12 mouse cellular contexts compared by ENCODE assay signal in genomic region chr4:47136699-47137101, GRCm38 (mm10). TPM values are rescaled to one million over a fixed set of nuclear protein-coding genes. Genes with fewer than 3 reads are reported as not detected.
DNase-seq lines count a peak whose midpoint lies in the region; ATAC-seq and TF ChIP-seq lines count a peak whose summit lies in the region.
"Had no signal": no experiment of that assay in that cellular context is flagged by ENCODE, and none has a peak within 500 bp of the region (broad histone marks: within the 10 kb centered on the region; RNA-seq: fewer than 3 reads in every experiment).

No protein-coding gene starts in this region.

- no peaks in the 10 kb centered on the region for H3K36me3 ChIP-seq in heart, embryonic 16.5 days (ENCODE audit: control insufficient read depth, insufficient read depth)

- no peak for TF ChIP-seq POLR2A in cerebellum, adult 2 months (IDR thresholded peaks at IDR 0.05; ENCODE audit: borderline replicate concordance, insufficient read depth, low read length)

- H3K27me3 ChIP-seq in heart, embryonic 16.5 days (ENCODE audit: control insufficient read depth, insufficient read depth, low read length) = peaks cover 2% of the 10 kb centered on the region; the same call in 1 of the 2 replicates
- no peaks in the 10 kb centered on the region for H3K27me3 ChIP-seq in cerebellum, adult 2 months (ENCODE audit: control insufficient read depth, insufficient read depth, low read length)
- H3K27me3 ChIP-seq: forebrain, embryonic 13.5 days had no signal

- no peak for TF ChIP-seq CTCF in cerebellum, adult 2 months (IDR thresholded peaks at IDR 0.05; ENCODE audit: borderline replicate concordance, insufficient read depth, low read depth, low read length)

- H3K4me3 ChIP-seq in heart, embryonic 16.5 days (ENCODE audit: low read length) = no peak overlapping the region
- no peak overlapping the region for H3K4me3 ChIP-seq in cerebellum, adult 2 months (replicated peaks; ENCODE audit: insufficient read depth, low read depth, low read length)
- H3K4me3 ChIP-seq: forebrain, embryonic 13.5 days; myocyte had no signal

- H3K4me1 ChIP-seq in heart, embryonic 16.5 days (ENCODE audit: control insufficient read depth, insufficient read depth, low read length) = no peaks in the 10 kb centered on the region
- H3K4me1 ChIP-seq in cerebellum, adult 2 months (ENCODE audit: control insufficient read depth, insufficient read depth, low read length) = no peaks in the 10 kb centered on the region

- 64% methylated on average over 8 of the region's 8 CpGs for WGBS in heart, embryonic 16.5 days
- 81% methylated on average over 8 of the region's 8 CpGs for WGBS in cerebellum, adult 2 months

- no peak overlapping the region for H3K9ac ChIP-seq in heart, embryonic 16.5 days (ENCODE audit: low read length)
- H3K9ac ChIP-seq: forebrain, embryonic 13.5 days; liver, embryonic 14.5 days had no signal

- DNase-seq in frontal cortex, postnatal 25 days (ENCODE audit: low spot score in 2 of 2) = no peak
- DNase-seq in adrenal gland, postnatal 10 days = peak; percentile 30
- peak; percentile 84 for DNase-seq in kidney, postnatal 14 days
- no peak for DNase-seq in cerebellum, adult 9-11 months
- no peak for DNase-seq in ovary, postnatal 14 days (ENCODE audit: low spot score)
- DNase-seq in cerebellum, adult 2 months = no peak
- DNase-seq: cerebellum, adult 9-10 months had no signal

- no peak overlapping the region for H3K4me2 ChIP-seq in heart, embryonic 16.5 days (ENCODE audit: low read depth, low read length)
- H3K4me2 ChIP-seq: forebrain, embryonic 13.5 days had no signal

- ATAC-seq in frontal cortex, adult (ENCODE audit: low TSS enrichment) = peak; percentile 83
- ATAC-seq in heart, embryonic 16.5 days (replicated peaks; ENCODE audit: extremely low read depth, insufficient read depth, low FRiP score) = no peak
- ATAC-seq: forebrain, embryonic 13.5 days had no signal

- peak overlapping the region; percentile 42 for H3K27ac ChIP-seq in heart, embryonic 16.5 days (ENCODE audit: low read length)
- no peak overlapping the region for H3K27ac ChIP-seq in cerebellum, adult 2 months (ENCODE audit: insufficient read depth, low read length)
- H3K27ac ChIP-seq: forebrain, embryonic 13.5 days; liver, embryonic 14.5 days had no signal

- H3K9me3 ChIP-seq in heart, embryonic 16.5 days (replicated peaks; ENCODE audit: control insufficient read depth, low read length) = no peaks in the 10 kb centered on the region
- H3K9me3 ChIP-seq: forebrain, embryonic 13.5 days had no signal

RNA-seq across cellular contexts. Expression of gene Galnt12, which starts 45.0 kb away (rescaled TPM):
- total RNA-seq in adrenal gland, postnatal 10 days (2021) = 1 to 10 TPM; 1.1 to 2.2 TPM
- 4.1 and 5.3 TPM in 2 replicates for polyA plus RNA-seq in heart, embryonic 16.5 days (2015; fragmentation: Nextera tagmentation; extraction: Ambion mirVana)
- 1.3 TPM in 2 replicates for polyA plus RNA-seq in cerebellum, adult 2 months (2012; rRNA removed)
- polyA plus RNA-seq: myocyte had no signal

Comparison
In these comparisons a context has a peak if more than half of its experiments do, and no peak if none do; other contexts are left out.
1. DNase-seq: peak in adrenal gland, postnatal 10 days (single experiment) and kidney, postnatal 14 days (single experiment); none in frontal cortex, postnatal 25 days (0 of 2), cerebellum, adult 9-11 months (single experiment), ovary, postnatal 14 days (single experiment) and cerebellum, adult 2 months (0 of 2).